Mouse (Mus musculus) liver, embryonic 18 days (tissue): ENCODE data around the gene Rbck1. TPM values are rescaled to one million over a fixed set of nuclear protein-coding genes. Genes with fewer than 3 reads are reported as not detected.

ENCODE experiments used
- polyA plus RNA-seq: library from polyadenylated mRNA; depleted of rRNA; stranded (reverse); fragments of >200 nt; gene quantifications from 2 replicates; pipeline ENCODE4 v1.2.3, GENCODE M21; 2012; rRNA removed

Gene Rbck1
- 43.3 and 47.3 TPM in 2 replicates for polyA plus RNA-seq

GRCm38 (mm10) chr2:152332101-152332825 lies at the start of gene Rbck1:
Rbck1 (minus strand) TSS chr2:152332653.

GRCm38 (mm10) chr2:152376345-152376741 lies 43.9 kb upstream of the Rbck1 start, which contains the start of gene Nrsn2:
Nrsn2 (minus strand) TSS chr2:152376638.

GRCm38 (mm10) chr2:152343329-152344213 lies 11.1 kb upstream of the Rbck1 start, which contains the start of gene Trib3:
Trib3 (minus strand) TSS chr2:152344032.

GRCm38 (mm10) chr2:152293727-152294475 lies 38.6 kb downstream of the Rbck1 start, which contains the start of gene Tbc1d20:
Tbc1d20 (plus strand) TSS chr2:152293828.

Other genes starting within 250 kb of the Rbck1 start
- 4.2 and 9.5 TPM in 2 replicates for gene Srxn1, start 227.1 kb downstream of the Rbck1 start, polyA plus RNA-seq
- 0.12 and 0.19 TPM in 2 replicates for gene Tcf15, start 189.1 kb downstream of the Rbck1 start, polyA plus RNA-seq
- gene Csnk2a1, start 105.8 kb downstream of the Rbck1 start, polyA plus RNA-seq = 21.7 TPM in 2 replicates
- 11.9 and 12.3 TPM in 2 replicates for gene Tbc1d20, start 38.8 kb downstream of the Rbck1 start, polyA plus RNA-seq
- 2.0 and 2.2 TPM in 2 replicates for gene Trib3, start 11.4 kb upstream of the Rbck1 start, polyA plus RNA-seq
- not detected in 2 replicates for gene Nrsn2, start 44.0 kb upstream of the Rbck1 start, polyA plus RNA-seq
- gene Sox12, start 65.4 kb upstream of the Rbck1 start, polyA plus RNA-seq = 3.6 and 4.4 TPM in 2 replicates
- 5.4 TPM in 2 replicates for gene Zcchc3, start 82.4 kb upstream of the Rbck1 start, polyA plus RNA-seq
- gene 6820408C15Rik, start 82.9 kb upstream of the Rbck1 start, polyA plus RNA-seq = 0.14 and 0.15 TPM in 2 replicates
- gene Defb23, start 132.0 kb upstream of the Rbck1 start, polyA plus RNA-seq = not detected in 2 replicates
- not detected in 2 replicates for gene Defb20, start 144.4 kb upstream of the Rbck1 start, polyA plus RNA-seq
- gene Defb22, start 157.5 kb upstream of the Rbck1 start, polyA plus RNA-seq = not detected in 2 replicates
- not detected in 2 replicates for gene Defb26, start 179.0 kb upstream of the Rbck1 start, polyA plus RNA-seq
- gene Defb28, start 185.6 kb upstream of the Rbck1 start, polyA plus RNA-seq = not detected in 2 replicates
- gene Defb29, start 207.4 kb upstream of the Rbck1 start, polyA plus RNA-seq = not detected in 2 replicates
- gene Gm17416, start 236.7 kb upstream of the Rbck1 start, polyA plus RNA-seq = not detected in 2 replicates
- not detected in 2 replicates for gene Defb21, start 240.1 kb upstream of the Rbck1 start, polyA plus RNA-seq
- not detected in 2 replicates for gene Defb19, start 247.7 kb upstream of the Rbck1 start, polyA plus RNA-seq